Mouse (Mus musculus) brain, adult 2 months (tissue): ENCODE measurements around the gene Avpi1.
"Not testable (repeated sequence)": the region's sequence is repeated elsewhere in the genome, so short reads cannot be mapped to it uniquely, and the experiment has no call there.

Experiments used
- DNase-seq: peaks from one replicate; pipeline ENCODE4 v3.0.0; 2011; ENCODE audit warnings: low read depth, low spot score

Gene Avpi1

GRCm38 (mm10) chr19:42115783-42116335 is 13.0 kb downstream of the Avpi1 start:
- DNase-seq: no peak

- no peak for DNase-seq
Observed at GRCm38 (mm10) chr19:42104681-42105080, 24.2 kb downstream of the Avpi1 start.

- DNase-seq: no peak
Observed at GRCm38 (mm10) chr19:42099406-42099805, 29.5 kb downstream of the Avpi1 start.

- peak; percentile 28 for DNase-seq
Observed at GRCm38 (mm10) chr19:42090637-42091141, 38.2 kb downstream of the Avpi1 start.

GRCm38 (mm10) chr19:42089748-42090595 is 38.9 kb downstream of the Avpi1 start, which contains the start of gene Pi4k2a:
Gene Pi4k2a, plus strand, starts transcription at chr19:42090470.
- DNase-seq: peak; percentile 100

- peak; percentile 84 for DNase-seq
Observed at GRCm38 (mm10) chr19:42089103-42089747, 39.6 kb downstream of the Avpi1 start.

- peak; percentile 97 for DNase-seq
Observed at GRCm38 (mm10) chr19:42086166-42086565, 42.7 kb downstream of the Avpi1 start, which contains the start of gene Morn4. Gene Morn4, minus strand, starts transcription at chr19:42086357.

- no peak for DNase-seq
Observed at GRCm38 (mm10) chr19:42085690-42086089, 43.2 kb downstream of the Avpi1 start.

- not testable (repeated sequence) for DNase-seq
Observed at GRCm38 (mm10) chr19:42081613-42082012, 47.2 kb downstream of the Avpi1 start.

GRCm38 (mm10) chr19:42080469-42080868 is 48.4 kb downstream of the Avpi1 start:
- DNase-seq: no peak

GRCm38 (mm10) chr19:42079950-42080349 is 48.9 kb downstream of the Avpi1 start:
- no peak for DNase-seq

- no peak for DNase-seq
Observed at GRCm38 (mm10) chr19:42079006-42079405, 49.9 kb downstream of the Avpi1 start.

GRCm38 (mm10) chr19:42078566-42078965 is 50.3 kb downstream of the Avpi1 start:
- DNase-seq: no peak

- no peak for DNase-seq
Observed at GRCm38 (mm10) chr19:42075992-42076391, 52.9 kb downstream of the Avpi1 start.

GRCm38 (mm10) chr19:42075051-42075450 is 53.8 kb downstream of the Avpi1 start:
- no peak for DNase-seq
